Mouse (Mus musculus) liver, postnatal 0 days (tissue): ENCODE results near the gene Tchhl1.

Experiments used
- CTCF ChIP-seq: sonication (generic); IDR thresholded peaks from 2 replicates; pipeline ENCODE4 v1.5.1; 2016; ENCODE audit warnings: antibody characterized with exemption, low read depth
- EP300 ChIP-seq: IDR thresholded peaks from 2 replicates; pipeline ENCODE4 v1.6.1; 2016; ENCODE audit warnings: antibody characterized with exemption, low read depth, mild to moderate bottlenecking

GRCm38 (mm10) chr3:93505960-93506863 is 37.7 kb downstream of the Tchhl1 start:
- TF ChIP-seq CTCF (no peak), EP300 (0 out of 2 replicates have a peak, but pooled peaks have one; percentile 17)
